Comparison of ENCODE assay signal across 14 mouse cellular contexts in the genomic region with DNA sequence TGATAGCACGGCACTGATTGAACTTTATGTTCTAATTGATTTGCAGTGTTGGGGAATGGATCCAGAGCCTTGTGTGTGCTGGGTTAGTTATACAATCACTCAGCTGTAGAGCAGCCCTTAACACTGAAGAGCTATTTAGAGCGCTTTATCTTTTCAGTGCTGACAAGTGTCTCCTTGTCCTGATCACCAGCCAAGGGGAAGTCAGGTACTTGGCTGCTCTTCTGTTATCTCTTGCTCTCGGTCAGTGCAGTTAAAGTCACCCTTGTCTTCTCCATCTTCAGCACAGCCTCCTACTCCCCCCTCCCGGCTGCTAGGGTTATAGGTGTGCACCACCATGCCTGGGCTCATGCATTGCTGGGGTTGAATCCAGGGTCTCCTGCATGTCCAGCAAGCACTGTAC.
"Had no signal": no experiment of that assay in that cellular context is flagged by ENCODE, and none has a peak within 500 bp of the region (broad histone marks: within the 10 kb centered on the region; RNA-seq: fewer than 3 reads in every experiment).

No protein-coding gene starts in this region.

- H3K36me3 ChIP-seq: limb, embryonic 10.5 days; liver, embryonic 15.5 days had no signal

- ATAC-seq: lung, postnatal 0 days; midbrain, embryonic 16.5 days had no signal

- DNase-seq: kidney, postnatal 36 days; lung, adult 2 months; right cerebral cortex, adult 18-20 months; right cerebral cortex, postnatal 25 days; thymus, postnatal 4 days had no signal

- H3K9me3 ChIP-seq: limb, embryonic 10.5 days; liver, embryonic 15.5 days had no signal

- H3K4me1 ChIP-seq: limb, embryonic 10.5 days; liver, embryonic 15.5 days; megakaryocyte, embryonic 14.5 days had no signal

- H3K9ac ChIP-seq: liver, embryonic 15.5 days had no signal

- H3K4me2 ChIP-seq: liver, embryonic 11.5 days; liver, embryonic 15.5 days; midbrain, embryonic 11.5 days had no signal

- H3K27me3 ChIP-seq: liver, embryonic 15.5 days had no signal

- H3K27ac ChIP-seq: kidney, postnatal 0 days; limb, embryonic 10.5 days; liver, embryonic 15.5 days; macrophage had no signal

- H3K4me3 ChIP-seq: limb, embryonic 10.5 days; liver, embryonic 15.5 days; megakaryocyte, embryonic 14.5 days had no signal
